Mouse (Mus musculus) heart, embryonic 15.5 days (tissue): Measurements from ENCODE around the gene Psma6. TPM values are rescaled to one million over a fixed set of nuclear protein-coding genes. Genes with fewer than 3 reads are reported as not detected.
A peak's percentile ranks its signal among the peaks of the same experiment; 100 is the strongest.

Experiments used
- ATAC-seq: fragments of 200-750 bp; cut with Nextera tagmentation; replicated peaks from 2 replicates; pipeline ENCODE4 v1.8.0; 2017; ENCODE audit warnings: low read depth, moderate TSS enrichment; ENCODE audit not compliant: insufficient number of reproducible peaks, insufficient read depth, low FRiP score
- H3K27ac ChIP-seq: fragments of 300-500 bp; sonication (generic); 2 replicates; pipeline ENCODE4 v1.5.1; 2015; ENCODE audit warnings: mild to moderate bottlenecking, inconsistent platforms
- H3K27me3 ChIP-seq: fragments of 300-500 bp; sonication (generic); 2 replicates; pipeline ENCODE4 v1.6.1; 2015; ENCODE audit warnings: inconsistent platforms
- H3K36me3 ChIP-seq: fragments of 300-500 bp; sonication (generic); 2 replicates; pipeline ENCODE4 v1.6.1; 2015; ENCODE audit warnings: mild to moderate bottlenecking, inconsistent platforms
- H3K4me1 ChIP-seq: fragments of 300-500 bp; sonication (generic); replicated peaks from 2 replicates; pipeline ENCODE4 v1.6.1; 2015; ENCODE audit warnings: inconsistent platforms
- H3K4me2 ChIP-seq: fragments of 300-500 bp; sonication (generic); 2 replicates; pipeline ENCODE4 v1.6.1; 2015; ENCODE audit warnings: inconsistent platforms, mild to moderate bottlenecking, moderate library complexity
- H3K4me3 ChIP-seq: fragments of 300-500 bp; sonication (generic); 2 replicates; pipeline ENCODE4 v1.5.1; 2015; ENCODE audit warnings: mild to moderate bottlenecking, inconsistent platforms
- H3K9ac ChIP-seq: fragments of 300-500 bp; sonication (generic); 2 replicates; pipeline ENCODE4 v1.6.1; 2015; ENCODE audit warnings: mild to moderate bottlenecking, inconsistent platforms
- H3K9me3 ChIP-seq: fragments of 300-500 bp; sonication (generic); replicated peaks from 2 replicates; pipeline ENCODE4 v1.6.1; 2016; ENCODE audit warnings: inconsistent platforms
- WGBS: fragments of 180-500 bp; shearing (Covaris S2); methylation state at CpG from one replicate; pipeline ENCODE4 v1.1.7; 2015; ENCODE audit warnings: mixed read lengths; 5-methylcytosine and 5-hydroxymethylcytosine counted together
- polyA plus RNA-seq: library from polyadenylated mRNA; unstranded; fragments of >200 nt; fragmentation: Nextera tagmentation; extraction: Ambion mirVana; gene quantifications from 2 replicates; pipeline ENCODE4 v1.2.1, GENCODE M21; 2015

The Psma6 gene
- polyA plus RNA-seq, 1 experiment from 2014 or later = 302 TPM

DNA sequence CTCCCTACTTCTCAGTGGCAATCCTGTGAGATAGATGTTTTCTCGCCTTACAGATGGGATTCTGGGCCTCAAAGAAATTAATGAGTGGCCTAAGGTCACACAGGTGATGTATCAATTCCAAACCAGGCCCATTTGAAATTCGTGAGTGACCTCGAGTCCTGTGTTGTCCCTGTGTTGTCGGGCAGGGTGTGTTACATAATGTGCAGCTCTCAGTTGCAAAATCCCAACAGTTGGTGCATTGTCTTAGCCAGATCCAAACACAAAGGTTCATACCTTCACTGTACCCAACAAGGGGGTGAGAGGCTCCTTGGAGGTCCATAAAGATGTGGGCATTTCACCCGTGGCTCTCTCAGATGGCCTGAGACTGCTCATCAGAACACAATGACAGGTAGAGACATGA, 56.4 kb downstream of the Psma6 start:
- no peaks in the 10 kb centered on the region for H3K36me3 ChIP-seq
- no peak overlapping the region for H3K27ac ChIP-seq
- H3K4me1 ChIP-seq = peaks cover 50% of the 10 kb centered on the region
- ATAC-seq = no peak
- WGBS = 86% methylated on average over 5 of the region's 5 CpGs
- H3K9ac ChIP-seq = no peak overlapping the region
- H3K27me3 ChIP-seq = no peaks in the 10 kb centered on the region
- no peak overlapping the region for H3K4me2 ChIP-seq
- no peak overlapping the region for H3K4me3 ChIP-seq
- H3K9me3 ChIP-seq = no peaks in the 10 kb centered on the region

DNA sequence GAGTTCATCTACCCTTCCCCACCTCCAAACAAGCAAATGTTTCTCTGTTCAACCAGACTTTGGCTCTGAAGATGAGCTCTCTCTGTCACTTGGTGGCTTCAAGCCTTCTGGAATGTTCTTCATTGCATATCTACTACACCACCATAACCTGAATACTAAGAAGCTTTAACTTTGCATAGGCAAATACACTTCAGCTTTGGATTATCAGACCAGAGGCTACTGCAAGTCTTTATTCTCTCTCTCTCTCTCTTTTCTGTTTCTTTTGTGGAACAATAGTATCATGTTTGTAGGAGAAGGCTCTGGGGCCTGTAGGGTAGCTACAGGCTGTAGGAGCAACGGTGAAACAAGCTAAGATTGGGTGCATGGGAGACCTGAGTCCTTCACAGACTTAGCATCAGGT, 58.2 kb downstream of the Psma6 start:
- ATAC-seq = no peak
- Histone ChIP-seq H3K4me1 (peaks cover 60% of the 10 kb centered on the region), H3K36me3 (no peaks in the 10 kb centered on the region), H3K4me2 (no peak overlapping the region), H3K27me3 (no peaks in the 10 kb centered on the region), H3K9ac (no peak overlapping the region), H3K9me3 (no peaks in the 10 kb centered on the region), H3K27ac (peak overlapping the region; percentile 82; the same call in 1 of the 2 replicates), H3K4me3 (no peak overlapping the region)
- 86% methylated on average over 1 of the region's 1 CpGs for WGBS

DNA sequence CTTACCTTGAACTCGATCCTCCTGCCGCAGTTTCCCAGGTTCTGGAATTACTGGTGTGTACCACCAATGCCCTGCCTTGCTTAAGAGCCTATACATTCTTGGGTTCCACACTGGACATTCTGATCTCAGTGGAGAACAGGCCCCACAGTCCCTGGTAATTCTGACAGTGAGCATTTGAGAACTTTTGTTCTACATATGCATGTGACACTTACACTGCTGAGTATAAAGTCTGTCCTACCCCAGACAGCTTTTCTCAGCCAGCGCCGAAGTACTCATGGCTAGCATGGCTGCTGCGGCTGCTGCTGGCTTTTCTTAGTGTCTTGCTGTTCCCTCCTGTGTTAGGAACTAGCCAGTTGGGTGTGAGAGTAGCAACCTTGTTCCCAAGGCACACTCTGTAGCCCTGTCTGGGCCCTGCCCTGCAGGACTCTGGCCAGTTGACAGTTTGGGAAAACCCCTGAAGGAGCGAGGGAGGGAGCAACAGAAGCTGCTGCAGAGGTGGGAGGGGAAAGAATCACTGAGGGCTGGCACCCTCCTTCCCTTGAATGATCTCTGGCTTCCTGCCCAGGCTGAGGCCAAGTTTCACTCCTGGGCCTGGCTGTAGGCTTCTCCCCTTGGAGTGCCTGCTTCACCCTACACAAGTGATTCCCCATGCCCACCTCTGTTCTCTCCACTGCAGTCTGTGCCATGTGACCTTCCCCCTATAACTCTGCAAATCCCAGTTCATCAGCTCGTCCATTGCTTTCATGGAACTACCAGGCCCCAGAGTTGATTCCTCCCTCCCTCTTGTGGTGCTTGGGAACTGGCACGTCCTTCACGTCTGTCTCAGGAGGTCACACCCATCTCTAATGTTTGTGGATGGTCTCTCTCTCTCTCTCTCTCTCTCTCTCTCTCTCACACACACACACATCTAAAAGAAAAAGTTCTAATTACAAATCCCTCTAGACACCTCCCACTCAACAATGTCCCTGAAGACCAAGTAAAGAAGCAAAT, 59.1 kb downstream of the Psma6 start:
- 40% methylated on average over 9 of the region's 9 CpGs for WGBS
- H3K27ac ChIP-seq = peak overlapping the region; percentile 82
- no peaks in the 10 kb centered on the region for H3K36me3 ChIP-seq
- peak; percentile 64 for ATAC-seq
- no peak overlapping the region for H3K4me2 ChIP-seq
- H3K9me3 ChIP-seq = no peaks in the 10 kb centered on the region
- H3K9ac ChIP-seq = 0 out of 2 replicates have a peak overlapping the region, but pooled peaks have one; percentile 1
- H3K4me3 ChIP-seq = no peak overlapping the region
- H3K4me1 ChIP-seq = peaks cover 64% of the 10 kb centered on the region
- H3K27me3 ChIP-seq = no peaks in the 10 kb centered on the region

DNA sequence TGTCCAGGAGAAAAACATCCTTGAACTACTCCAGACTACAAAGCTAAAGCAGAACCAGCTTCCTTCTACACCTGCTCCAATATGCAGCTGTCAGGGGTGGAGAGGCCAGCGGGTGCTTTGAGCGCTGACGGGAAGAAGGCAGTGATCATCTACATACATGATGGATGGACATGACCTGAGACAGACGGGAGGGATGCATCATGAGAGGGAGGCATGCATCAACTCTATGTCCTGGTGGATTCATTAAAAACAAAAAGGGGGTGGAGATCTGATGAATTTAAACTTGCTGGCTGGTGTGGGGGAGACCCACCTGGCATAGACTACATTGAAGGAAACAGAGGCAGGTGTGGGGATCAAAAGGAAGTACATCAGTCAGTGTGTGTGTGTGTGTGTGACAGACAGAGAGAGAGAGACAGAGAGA, 60.0 kb downstream of the Psma6 start:
- Histone ChIP-seq H3K4me1 (peaks cover 56% of the 10 kb centered on the region), H3K4me3 (no peak overlapping the region), H3K27ac (peak overlapping the region; percentile 82), H3K27me3 (no peaks in the 10 kb centered on the region), H3K36me3 (no peaks in the 10 kb centered on the region), H3K4me2 (no peak overlapping the region), H3K9ac (no peak overlapping the region), H3K9me3 (no peaks in the 10 kb centered on the region)
- no peak for ATAC-seq
- 81% methylated on average over 4 of the region's 4 CpGs for WGBS

DNA sequence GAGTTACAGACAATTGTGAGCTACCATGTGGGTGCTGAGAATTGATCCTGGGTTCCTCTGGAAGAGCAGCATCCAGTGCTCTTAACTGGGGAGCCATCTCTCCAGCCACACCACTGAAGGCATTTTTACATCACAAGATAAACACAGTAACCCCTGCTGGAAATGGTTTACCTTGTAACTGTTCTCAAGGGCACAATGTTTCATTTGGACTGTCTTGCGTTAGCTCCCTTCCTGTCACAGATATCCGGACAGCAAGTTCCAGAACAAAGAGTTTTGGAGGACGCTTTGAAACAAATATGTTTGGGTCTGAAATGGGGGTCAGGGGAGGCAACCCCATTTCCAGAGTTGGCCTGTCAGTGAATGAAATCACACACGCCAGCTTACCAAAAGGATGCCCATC, 61.6 kb downstream of the Psma6 start:
- Histone ChIP-seq H3K4me3 (no peak overlapping the region), H3K27ac (peak overlapping the region; percentile 98), H3K4me1 (peaks cover 57% of the 10 kb centered on the region), H3K9ac (no peak overlapping the region), H3K9me3 (no peaks in the 10 kb centered on the region), H3K27me3 (no peaks in the 10 kb centered on the region), H3K4me2 (no peak overlapping the region), H3K36me3 (no peaks in the 10 kb centered on the region)
- ATAC-seq = no peak
- 64% methylated on average over 4 of the region's 4 CpGs for WGBS

DNA sequence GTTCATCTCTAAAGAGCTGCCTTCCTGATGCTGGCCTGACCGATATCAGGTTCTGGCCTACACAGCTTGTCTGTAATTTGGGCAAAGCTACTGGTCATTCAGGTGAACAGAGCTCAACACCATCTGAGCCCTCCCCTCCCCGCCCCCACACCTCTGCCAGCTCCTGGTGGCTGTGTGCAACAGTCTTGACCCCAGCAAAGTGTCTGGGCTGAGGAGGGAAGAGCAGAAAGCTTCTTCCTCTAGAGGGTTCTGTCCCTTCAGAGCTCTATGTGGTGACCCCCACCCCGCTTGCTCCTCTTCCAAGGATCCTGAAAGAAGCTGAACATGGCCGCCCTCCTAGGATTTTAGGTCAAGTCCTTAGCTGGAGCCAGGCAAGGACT, 62.3 kb downstream of the Psma6 start:
- H3K4me3 ChIP-seq = no peak overlapping the region
- H3K9me3 ChIP-seq = no peaks in the 10 kb centered on the region
- no peak for ATAC-seq
- H3K36me3 ChIP-seq = no peaks in the 10 kb centered on the region
- H3K4me1 ChIP-seq = peaks cover 57% of the 10 kb centered on the region
- peak overlapping the region; percentile 98 for H3K27ac ChIP-seq
- H3K27me3 ChIP-seq = no peaks in the 10 kb centered on the region
- H3K9ac ChIP-seq = peak overlapping the region; percentile 39; the same call in 1 of the 2 replicates
- WGBS = 77% methylated on average over 4 of the region's 4 CpGs
- H3K4me2 ChIP-seq = peak overlapping the region; percentile 45; the same call in 1 of the 2 replicates

DNA sequence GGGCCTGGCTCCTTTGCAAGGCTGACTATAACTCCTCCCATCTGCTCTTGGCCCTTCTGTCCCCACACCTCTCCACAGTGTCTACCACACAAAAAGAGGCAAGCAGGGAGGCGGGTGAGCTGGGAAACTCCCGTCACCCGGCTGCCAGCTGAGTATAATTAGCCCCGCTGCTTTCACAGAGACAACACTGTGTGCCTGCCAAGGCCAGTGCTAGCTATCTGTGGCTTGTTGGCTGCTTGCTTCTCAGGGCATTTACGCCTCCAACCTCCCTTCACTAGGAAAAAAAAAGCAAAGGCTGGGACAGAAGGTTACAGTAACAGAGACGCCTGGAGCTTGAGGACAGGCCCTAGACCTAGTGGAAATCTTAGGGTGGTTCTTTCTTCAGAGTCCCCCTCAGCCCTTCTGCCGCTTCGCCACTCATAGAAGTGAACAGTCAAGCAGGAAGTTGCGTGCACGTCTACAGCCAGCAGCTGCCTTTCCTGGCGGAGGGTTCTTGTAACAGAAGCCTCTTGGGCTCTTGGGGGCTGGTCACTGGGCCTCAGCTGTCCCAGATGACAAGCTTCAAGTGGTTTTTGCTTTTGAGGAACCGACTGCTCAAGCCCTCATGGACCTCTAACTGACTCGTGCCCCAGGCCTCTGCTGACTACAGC, 62.8 kb downstream of the Psma6 start:
- Histone ChIP-seq H3K27me3 (no peaks in the 10 kb centered on the region), H3K4me2 (peak overlapping the region; percentile 45), H3K4me3 (0 out of 2 replicates have a peak overlapping the region, but pooled peaks have one; percentile 5), H3K9me3 (no peaks in the 10 kb centered on the region), H3K9ac (peak overlapping the region; percentile 39; the same call in 1 of the 2 replicates), H3K36me3 (no peaks in the 10 kb centered on the region), H3K27ac (peak overlapping the region; percentile 98), H3K4me1 (peaks cover 57% of the 10 kb centered on the region)
- ATAC-seq = peak; percentile 84
- 5% methylated on average over 13 of the region's 13 CpGs for WGBS

DNA sequence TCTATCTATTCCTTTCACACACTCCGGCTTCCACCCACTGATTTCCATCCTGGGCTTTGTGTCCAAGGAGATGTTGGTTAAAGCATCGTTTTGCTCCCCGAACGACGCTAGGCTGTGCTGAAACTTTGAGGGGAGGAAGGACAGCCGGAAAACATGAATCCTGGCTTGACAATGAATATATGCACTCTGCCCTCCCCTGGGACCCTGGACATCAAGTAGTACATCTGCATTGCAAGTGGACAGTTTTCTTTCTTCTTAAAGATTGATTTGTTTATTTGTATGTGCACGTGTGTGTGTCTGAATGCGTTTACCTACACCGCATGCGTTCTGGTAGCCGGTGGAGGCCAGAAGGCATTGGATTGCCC, 63.4 kb downstream of the Psma6 start:
- Histone ChIP-seq H3K4me1 (peaks cover 54% of the 10 kb centered on the region), H3K36me3 (no peaks in the 10 kb centered on the region), H3K27me3 (no peaks in the 10 kb centered on the region), H3K27ac (peak overlapping the region; percentile 98), H3K4me2 (peak overlapping the region; percentile 45), H3K9ac (0 out of 2 replicates have a peak overlapping the region, but pooled peaks have one; percentile 39), H3K9me3 (no peaks in the 10 kb centered on the region), H3K4me3 (no peak overlapping the region)
- ATAC-seq = no peak
- WGBS = 62% methylated on average over 11 of the region's 11 CpGs

DNA sequence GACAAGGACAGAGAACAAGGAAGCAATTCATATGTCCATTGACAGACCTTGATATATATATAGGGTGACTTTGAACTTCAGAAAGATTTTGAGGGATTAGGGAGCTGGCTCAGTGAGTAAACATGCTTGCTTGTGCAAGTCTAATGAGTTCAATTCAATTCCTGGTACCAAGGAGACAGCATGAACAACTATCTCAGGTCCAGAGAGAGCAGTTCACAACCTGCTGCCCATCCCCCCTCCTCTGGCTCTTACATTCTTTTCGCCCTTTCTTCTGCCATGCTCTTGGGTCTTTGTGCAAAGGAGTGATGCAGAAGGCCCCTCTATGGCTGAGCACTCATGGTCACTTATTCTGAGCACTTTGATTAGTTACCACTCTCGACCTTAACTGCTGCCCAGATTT, 64.4 kb downstream of the Psma6 start:
- Histone ChIP-seq H3K27me3 (no peaks in the 10 kb centered on the region), H3K9me3 (no peaks in the 10 kb centered on the region), H3K36me3 (no peaks in the 10 kb centered on the region), H3K4me2 (no peak overlapping the region), H3K27ac (peak overlapping the region; percentile 98; the same call in 1 of the 2 replicates), H3K4me1 (peaks cover 43% of the 10 kb centered on the region), H3K9ac (no peak overlapping the region), H3K4me3 (no peak overlapping the region)
- 70% methylated on average over 2 of the region's 2 CpGs for WGBS
- ATAC-seq = no peak

DNA sequence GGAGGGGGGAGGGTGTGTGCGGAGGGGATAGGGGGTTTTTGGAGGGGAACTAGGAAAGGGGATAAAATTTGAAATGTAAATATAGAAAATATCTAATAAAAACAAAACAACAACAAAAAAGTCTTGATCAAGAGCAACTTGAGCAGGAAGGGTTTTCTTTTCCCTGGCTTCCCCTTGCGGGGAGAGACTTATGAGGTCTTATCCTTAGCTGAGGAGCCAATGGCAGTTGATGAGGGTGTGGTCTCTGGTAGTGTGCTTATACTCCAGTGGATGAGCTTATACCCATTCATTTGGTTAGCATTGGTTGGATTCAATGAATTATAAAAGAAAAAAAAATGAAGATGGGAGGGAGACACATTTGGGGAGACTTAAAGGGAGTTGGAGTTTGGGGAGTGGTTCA, 65.0 kb downstream of the Psma6 start:
- H3K27ac ChIP-seq = no peak overlapping the region
- H3K27me3 ChIP-seq = no peaks in the 10 kb centered on the region
- no peak overlapping the region for H3K4me2 ChIP-seq
- 86% methylated on average over 2 of the region's 2 CpGs for WGBS
- no peak overlapping the region for H3K9ac ChIP-seq
- H3K4me1 ChIP-seq = peaks cover 37% of the 10 kb centered on the region
- H3K36me3 ChIP-seq = no peaks in the 10 kb centered on the region
- H3K4me3 ChIP-seq = no peak overlapping the region
- no peak for ATAC-seq
- no peaks in the 10 kb centered on the region for H3K9me3 ChIP-seq

DNA sequence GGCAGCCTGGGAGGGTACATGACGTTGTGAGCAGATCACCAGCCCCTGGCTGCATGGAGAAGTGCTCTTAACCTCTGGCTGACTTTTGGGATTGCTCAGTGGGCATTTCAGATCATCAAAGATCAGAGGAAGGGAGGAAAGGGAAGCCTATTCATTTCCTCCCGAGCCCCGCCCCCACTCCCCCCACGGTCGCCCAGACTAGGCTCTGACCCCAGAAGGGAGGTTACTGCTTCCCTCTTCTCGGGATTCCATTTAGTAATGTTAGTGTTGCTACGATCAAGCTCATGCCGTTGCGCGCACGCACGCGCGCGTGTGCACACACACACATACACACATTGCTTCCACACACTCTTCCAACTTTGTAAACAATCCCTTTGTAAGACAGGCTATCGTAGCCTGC, 66.4 kb downstream of the Psma6 start:
- Histone ChIP-seq H3K4me2 (no peak overlapping the region), H3K9me3 (no peaks in the 10 kb centered on the region), H3K4me1 (peaks cover 32% of the 10 kb centered on the region), H3K27ac (no peak overlapping the region), H3K36me3 (no peaks in the 10 kb centered on the region), H3K4me3 (no peak overlapping the region), H3K27me3 (no peaks in the 10 kb centered on the region), H3K9ac (no peak overlapping the region)
- WGBS = 67% methylated on average over 16 of the region's 16 CpGs
- ATAC-seq = no peak
